Mouse (Mus musculus) stomach, postnatal 0 days (tissue): ENCODE measurements around the gene Fxn.

ENCODE experiments used
- CTCF ChIP-seq: IDR thresholded peaks from 2 replicates; pipeline ENCODE4 v1.5.1; 2016; ENCODE audit warnings: antibody characterized with exemption, low read depth, mild to moderate bottlenecking, moderate library complexity
- EP300 ChIP-seq: optimal IDR thresholded peaks from 2 replicates; pipeline ENCODE3; 2016; ENCODE audit warnings: antibody characterized with exemption

GRCm38 (mm10) chr19:24284187-24284586 is 3.8 kb upstream of the Fxn start:
- peak; percentile 88 for TF ChIP-seq CTCF
- no peak for TF ChIP-seq EP300
